Mouse (Mus musculus) midbrain, postnatal 0 days (tissue): Measurements from ENCODE around the gene Pglyrp2. TPM values are rescaled to one million over a fixed set of nuclear protein-coding genes. Genes with fewer than 3 reads are reported as not detected.

ENCODE experiments used
- ATAC-seq: fragments of 200-750 bp; cut with Nextera tagmentation; 2 replicates; pipeline ENCODE4 v1.8.0; 2017; ENCODE audit warnings: moderate number of reproducible peaks, mild to moderate bottlenecking, moderate TSS enrichment, moderate library complexity; ENCODE audit not compliant: low FRiP score
- DNase-seq: peaks from one replicate; pipeline ENCODE4 v3.0.0-alpha.2; 2015; ENCODE audit warnings: low spot score
- H3K27ac ChIP-seq: fragments of 300-500 bp; sonication (generic); 2 replicates; pipeline ENCODE4 v1.5.1; 2014; ENCODE audit warnings: low read depth, mild to moderate bottlenecking, low read length, mixed read lengths
- H3K27me3 ChIP-seq: fragments of 300-500 bp; sonication (generic); 2 replicates; pipeline ENCODE4 v1.6.1; 2014; ENCODE audit warnings: low read length, control low read depth, mixed read lengths; ENCODE audit not compliant: insufficient read depth
- H3K36me3 ChIP-seq: fragments of 300-500 bp; sonication (generic); 2 replicates; pipeline ENCODE4 v1.6.1; 2014; ENCODE audit warnings: low read length, control low read depth, mixed read lengths; ENCODE audit not compliant: insufficient read depth
- H3K4me1 ChIP-seq: fragments of 300-500 bp; sonication (generic); 2 replicates; pipeline ENCODE4 v1.6.1; 2014; ENCODE audit warnings: mild to moderate bottlenecking, control low read depth, antibody characterized with exemption, low read length, mixed read lengths; ENCODE audit not compliant: insufficient read depth
- H3K4me2 ChIP-seq: fragments of 300-500 bp; sonication (generic); 2 replicates; pipeline ENCODE4 v1.6.1; 2014; ENCODE audit warnings: low read depth, mild to moderate bottlenecking, low read length, mixed read lengths; ENCODE audit not compliant: poor library complexity, severe bottlenecking
- H3K4me3 ChIP-seq: fragments of 300-500 bp; sonication (generic); 2 replicates; pipeline ENCODE4 v1.5.1; 2014; ENCODE audit warnings: low read depth, mild to moderate bottlenecking, low read length, moderate library complexity
- H3K9ac ChIP-seq: fragments of 300-500 bp; sonication (generic); replicated peaks from 2 replicates; pipeline ENCODE4 v1.6.1; 2014; ENCODE audit warnings: mild to moderate bottlenecking, low read length, moderate library complexity, mixed read lengths; ENCODE audit not compliant: poor library complexity, severe bottlenecking
- H3K9me3 ChIP-seq: fragments of 300-500 bp; sonication (generic); 2 replicates; pipeline ENCODE4 v1.6.1; 2016; ENCODE audit warnings: low read length, control low read depth
- CTCF ChIP-seq: IDR thresholded peaks from 2 replicates; pipeline ENCODE4 v1.5.1; 2016; ENCODE audit warnings: antibody characterized with exemption, mild to moderate bottlenecking
- WGBS: fragments of 180-500 bp; shearing (Covaris S2); extraction: QIAGEN DNeasy Blood & Tissue Kit; methylation state at CpG from one replicate; pipeline ENCODE4 v1.1.7; 2014; 5-methylcytosine and 5-hydroxymethylcytosine counted together
- polyA plus RNA-seq: library from polyadenylated mRNA; unstranded; fragments of >200 nt; fragmentation: Nextera tagmentation; extraction: Ambion mirVana; gene quantifications from 2 replicates; pipeline ENCODE4 v1.2.1, GENCODE M21; 2015
- total RNA-seq: library from RNA; depleted of rRNA; stranded (reverse); fragments of >200 nt; gene quantifications from 2 replicates; pipeline ENCODE4 v1.2.3, GENCODE M21; 2014

Pglyrp2 gene
- total and polyA plus RNA-seq, 2 experiments from 2014 or later, result not detected

DNA sequence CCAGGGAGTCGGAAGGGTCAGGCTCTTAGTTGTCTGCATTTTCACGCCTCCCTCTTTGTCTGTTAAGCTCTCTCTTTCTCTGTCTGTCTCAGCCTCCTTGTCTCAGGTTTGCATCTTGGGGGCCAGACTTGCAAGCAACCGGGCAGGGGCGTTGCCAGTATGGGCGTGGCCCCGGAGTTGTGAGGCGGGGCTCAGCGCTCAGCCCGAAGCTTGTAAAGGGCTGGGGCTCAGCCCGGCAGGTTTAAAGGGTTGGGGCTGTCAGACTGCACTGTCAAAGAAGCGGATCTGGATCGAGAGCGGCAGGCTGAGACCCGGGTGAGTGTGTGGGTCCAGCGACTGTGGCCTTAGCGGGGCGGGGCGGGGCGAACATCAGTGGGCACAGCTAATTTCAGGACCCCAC is 28.5 kb upstream of the Pglyrp2 start, which contains the start of gene Cyp4f39:
Gene Cyp4f39, plus strand, starts transcription at position 242 of the 400 bp plus-strand sequence.
- Histone ChIP-seq H3K4me1 (no peaks in the 10 kb centered on the region), H3K9ac (peak within 1 kb of the TSS; percentile 39; the same call in 1 of the 2 replicates), H3K27me3 (0 out of 2 replicates have a peak, but pooled peaks cover 6% of the 10 kb centered on the region), H3K9me3 (no peaks in the 10 kb centered on the region), H3K27ac (no peak within 1 kb of the TSS), H3K4me3 (peak within 1 kb of the TSS; percentile 33), H3K4me2 (peak within 1 kb of the TSS; percentile 64), H3K36me3 (no peaks in the 10 kb centered on the region)
- no peak for DNase-seq
- WGBS, result 3% methylated on average over 19 of the region's 19 CpGs
- ATAC-seq, result no peak
- no peak for TF ChIP-seq CTCF

DNA sequence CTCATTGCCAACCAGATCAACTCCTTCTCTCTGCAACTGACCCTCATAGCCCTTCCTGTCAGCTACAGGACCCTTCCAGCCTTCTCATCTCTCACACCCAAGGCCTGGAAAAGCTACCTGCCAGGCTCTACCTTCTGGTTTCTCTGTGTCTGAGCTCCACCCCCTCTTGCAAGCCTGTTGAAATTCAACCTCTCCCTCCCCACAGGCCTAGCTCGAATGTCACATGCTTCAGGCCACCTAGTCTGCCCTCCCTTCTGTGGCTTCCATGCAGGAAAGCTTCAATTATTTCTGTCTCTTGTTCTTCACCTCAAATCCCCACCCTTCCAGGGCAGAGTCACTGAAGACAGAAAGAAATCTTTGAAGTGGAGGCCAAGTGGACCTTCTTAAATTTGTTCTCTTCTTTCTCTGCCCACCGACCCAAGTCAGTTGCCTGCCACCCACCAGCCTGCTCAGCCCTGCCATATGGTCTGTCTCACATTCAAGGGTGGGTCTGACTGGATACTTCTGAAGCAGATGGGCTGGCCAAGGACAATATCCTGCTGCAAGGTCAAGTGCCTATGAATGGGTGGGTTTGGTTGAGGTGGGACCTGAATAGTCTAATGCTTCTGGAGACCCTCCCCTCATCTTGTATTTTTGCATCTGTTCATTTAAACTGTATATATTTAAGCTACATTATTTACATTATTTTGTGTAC is 27.0 kb upstream of the Pglyrp2 start:
- Histone ChIP-seq H3K4me3 (no peak overlapping the region), H3K27ac (no peak overlapping the region), H3K36me3 (no peaks in the 10 kb centered on the region), H3K9me3 (no peaks in the 10 kb centered on the region), H3K9ac (no peak overlapping the region), H3K4me2 (no peak overlapping the region), H3K4me1 (no peaks in the 10 kb centered on the region), H3K27me3 (0 out of 2 replicates have a peak, but pooled peaks cover 6% of the 10 kb centered on the region)
- no peak for TF ChIP-seq CTCF
- ATAC-seq (no peak), DNase-seq (no peak)
- WGBS, result 59% methylated on average over 2 of the region's 2 CpGs

DNA sequence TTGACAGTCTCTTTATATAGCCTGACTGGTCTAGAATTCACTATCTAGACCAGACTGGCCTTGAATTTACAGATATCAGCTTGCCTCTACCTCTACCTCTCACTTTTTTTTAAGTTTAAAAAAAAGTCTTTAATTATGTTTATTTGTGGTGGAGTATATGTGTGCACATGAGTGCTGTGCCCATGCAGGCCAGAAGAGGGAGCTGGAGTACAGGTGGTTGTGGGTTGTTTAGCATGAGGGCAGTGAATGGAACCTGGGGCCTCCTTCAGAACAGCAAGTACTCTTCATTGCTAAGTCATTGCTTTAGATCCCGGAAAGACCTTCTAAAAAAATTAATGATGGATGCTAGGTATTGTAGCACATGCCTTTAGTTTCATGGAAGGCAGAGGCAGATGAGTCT is 25.1 kb upstream of the Pglyrp2 start:
- no peak overlapping the region for H3K9ac ChIP-seq
- no peak overlapping the region for H3K4me3 ChIP-seq
- ATAC-seq (no peak), DNase-seq (no peak)
- no peaks in the 10 kb centered on the region for H3K36me3 ChIP-seq
- TF ChIP-seq CTCF, result no peak
- H3K27ac ChIP-seq, result no peak overlapping the region
- H3K27me3 ChIP-seq, result 0 out of 2 replicates have a peak, but pooled peaks cover 6% of the 10 kb centered on the region
- H3K4me1 ChIP-seq, result no peaks in the 10 kb centered on the region
- 97% methylated on average over 1 of the region's 1 CpGs for WGBS
- H3K9me3 ChIP-seq, result no peaks in the 10 kb centered on the region
- H3K4me2 ChIP-seq, result no peak overlapping the region

DNA sequence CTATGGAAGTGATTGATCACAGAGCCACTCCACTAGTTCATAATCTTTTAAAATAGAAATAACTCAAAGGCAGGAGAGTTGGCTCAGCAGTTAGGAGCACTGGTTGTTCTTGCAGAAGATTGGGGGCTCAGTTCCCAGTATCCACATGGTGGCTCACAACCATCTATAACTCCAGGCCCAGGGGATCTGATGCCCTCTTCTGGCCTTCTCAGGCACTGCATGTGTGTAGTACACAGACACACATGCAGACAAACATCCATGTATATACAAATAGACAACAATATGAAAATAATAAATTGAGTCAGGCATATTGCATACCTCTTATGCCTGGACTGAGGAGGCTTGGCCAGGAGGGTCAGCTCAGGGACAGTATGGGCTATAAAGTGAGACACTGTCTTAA is 23.2 kb upstream of the Pglyrp2 start:
- Histone ChIP-seq H3K27ac (no peak overlapping the region), H3K27me3 (no peaks in the 10 kb centered on the region), H3K36me3 (no peaks in the 10 kb centered on the region), H3K4me1 (no peaks in the 10 kb centered on the region), H3K4me2 (no peak overlapping the region), H3K4me3 (no peak overlapping the region), H3K9ac (no peak overlapping the region), H3K9me3 (no peaks in the 10 kb centered on the region)
- DNase-seq, result no peak
- ATAC-seq, result no peak
- no peak for TF ChIP-seq CTCF

DNA sequence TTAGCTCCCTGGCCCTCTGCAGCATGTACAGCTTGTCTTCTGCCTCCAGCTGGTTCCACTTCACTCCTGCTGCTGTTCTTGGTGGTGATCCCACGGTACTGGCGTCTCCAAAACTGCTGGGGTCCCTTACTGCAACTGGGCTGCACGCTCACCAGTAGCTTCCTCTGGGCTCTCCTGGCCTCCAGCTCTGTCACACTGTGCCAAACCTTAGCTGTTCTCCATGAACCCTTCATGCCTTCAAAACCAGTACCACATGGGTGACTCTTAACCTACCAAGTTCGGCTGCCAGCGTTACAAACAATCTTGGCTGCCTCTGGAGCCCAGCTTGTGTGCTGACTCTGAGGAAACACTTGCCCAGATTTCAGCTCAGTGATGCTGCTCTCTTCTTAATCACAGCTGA is 21.0 kb upstream of the Pglyrp2 start:
- no peaks in the 10 kb centered on the region for H3K27me3 ChIP-seq

DNA sequence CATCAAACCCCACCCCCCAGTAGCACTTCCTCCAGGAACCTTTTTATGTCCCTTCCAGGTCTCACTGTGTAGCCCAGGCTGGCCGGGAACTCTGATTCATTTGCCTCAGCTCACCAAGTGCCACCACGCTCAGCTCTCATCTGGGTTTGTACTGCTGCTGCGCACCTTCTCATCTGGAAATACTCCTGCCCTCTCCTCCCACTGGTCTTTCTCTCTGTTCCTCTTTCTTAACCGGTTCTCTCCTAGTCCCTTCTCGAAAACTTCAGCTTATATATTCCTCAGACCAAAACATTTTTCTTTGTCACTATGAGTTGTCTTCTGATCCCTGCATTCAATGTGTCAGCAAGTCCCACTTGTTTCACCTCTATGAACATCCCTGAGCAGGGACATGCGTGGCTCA is 19.3 kb upstream of the Pglyrp2 start:
- H3K4me2 ChIP-seq, result no peak overlapping the region
- H3K27ac ChIP-seq, result no peak overlapping the region
- H3K36me3 ChIP-seq, result no peaks in the 10 kb centered on the region
- ATAC-seq (no peak), DNase-seq (no peak)
- no peaks in the 10 kb centered on the region for H3K27me3 ChIP-seq
- no peak overlapping the region for H3K9ac ChIP-seq
- no peak overlapping the region for H3K4me3 ChIP-seq
- TF ChIP-seq CTCF, result no peak
- no peaks in the 10 kb centered on the region for H3K4me1 ChIP-seq
- H3K9me3 ChIP-seq, result no peaks in the 10 kb centered on the region
- WGBS, result 81% methylated on average over 6 of the region's 6 CpGs

More for the DNA sequence above, 21.0 kb upstream of the Pglyrp2 start:
- no peak for TF ChIP-seq CTCF
- DNase-seq, result no peak
- H3K9me3 ChIP-seq, result no peaks in the 10 kb centered on the region
- H3K27ac ChIP-seq, result no peak overlapping the region
- H3K4me3 ChIP-seq, result no peak overlapping the region
- 73% methylated on average over 5 of the region's 5 CpGs for WGBS
- no peak for ATAC-seq
- no peak overlapping the region for H3K9ac ChIP-seq
- no peaks in the 10 kb centered on the region for H3K4me1 ChIP-seq
- H3K4me2 ChIP-seq, result no peak overlapping the region
- H3K36me3 ChIP-seq, result no peaks in the 10 kb centered on the region
